ENCODE assay signal across 18 mouse cellular contexts in the genomic region with DNA sequence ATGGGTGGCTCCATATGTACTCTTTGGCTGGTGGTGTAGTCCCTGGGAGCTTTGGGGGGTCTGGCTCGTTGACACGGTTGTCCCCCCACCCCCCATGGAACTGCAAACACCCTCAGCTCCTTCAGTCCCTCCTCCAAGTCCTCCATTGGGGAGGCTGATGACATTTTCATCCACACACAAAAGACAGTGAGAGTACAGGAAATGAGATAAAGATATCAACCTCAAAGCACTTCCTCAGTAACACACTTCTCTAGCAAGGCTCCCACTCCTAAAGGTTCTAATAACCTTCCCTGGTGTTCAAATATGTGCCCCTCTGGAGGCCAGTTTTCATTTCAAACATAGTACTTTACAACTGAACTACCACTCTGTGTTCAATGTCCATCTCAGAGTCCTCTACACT.
"Had no signal": no experiment of that assay in that cellular context is flagged by ENCODE, and none has a peak within 500 bp of the region (broad histone marks: within the 10 kb centered on the region; RNA-seq: fewer than 3 reads in every experiment).

No protein-coding gene starts in this region.

- H3K4me2 ChIP-seq: limb, embryonic 12.5 days; limb, embryonic 15.5 days; liver, embryonic 11.5 days; lung, embryonic 15.5 days; midbrain, embryonic 12.5 days; midbrain, embryonic 15.5 days had no signal

- H3K27ac ChIP-seq: kidney, postnatal 0 days; layer of hippocampus, adult 2 months; left cerebral cortex, adult 2 months; limb, embryonic 12.5 days; limb, embryonic 15.5 days; liver, embryonic 14.5 days; lung, embryonic 15.5 days; midbrain, embryonic 12.5 days; midbrain, embryonic 15.5 days had no signal

- ATAC-seq: liver, postnatal 0 days; midbrain, embryonic 15.5 days had no signal

- H3K9me3 ChIP-seq: limb, embryonic 12.5 days; limb, embryonic 15.5 days; lung, embryonic 15.5 days; midbrain, embryonic 12.5 days; midbrain, embryonic 15.5 days had no signal

- DNase-seq: kidney, adult 2 months; kidney, postnatal 25 days; layer of hippocampus, adult 9-11 months; liver, postnatal 0 days; lung, postnatal 10 days; thymus, adult 18-20 months; thymus, postnatal 36 days had no signal

- H3K9ac ChIP-seq: limb, embryonic 12.5 days; limb, embryonic 15.5 days; liver, embryonic 14.5 days; liver, postnatal 0 days; lung, embryonic 15.5 days; midbrain, embryonic 12.5 days; midbrain, embryonic 15.5 days had no signal

- H3K4me1 ChIP-seq: limb, embryonic 12.5 days; limb, embryonic 15.5 days; lung, embryonic 15.5 days; midbrain, embryonic 12.5 days; midbrain, embryonic 15.5 days had no signal

- H3K36me3 ChIP-seq: limb, embryonic 12.5 days; limb, embryonic 15.5 days; lung, embryonic 15.5 days; midbrain, embryonic 12.5 days; midbrain, embryonic 15.5 days had no signal

- H3K27me3 ChIP-seq: limb, embryonic 12.5 days; limb, embryonic 15.5 days; lung, embryonic 15.5 days; midbrain, embryonic 12.5 days; midbrain, embryonic 15.5 days had no signal

- H3K4me3 ChIP-seq: layer of hippocampus, adult 2 months; left cerebral cortex, adult 2 months; limb, embryonic 12.5 days; limb, embryonic 15.5 days; lung, embryonic 15.5 days; midbrain, embryonic 12.5 days; midbrain, embryonic 15.5 days; myocyte had no signal
